Mouse (Mus musculus): ENCODE measurements around the gene Zcchc8.

DNA sequence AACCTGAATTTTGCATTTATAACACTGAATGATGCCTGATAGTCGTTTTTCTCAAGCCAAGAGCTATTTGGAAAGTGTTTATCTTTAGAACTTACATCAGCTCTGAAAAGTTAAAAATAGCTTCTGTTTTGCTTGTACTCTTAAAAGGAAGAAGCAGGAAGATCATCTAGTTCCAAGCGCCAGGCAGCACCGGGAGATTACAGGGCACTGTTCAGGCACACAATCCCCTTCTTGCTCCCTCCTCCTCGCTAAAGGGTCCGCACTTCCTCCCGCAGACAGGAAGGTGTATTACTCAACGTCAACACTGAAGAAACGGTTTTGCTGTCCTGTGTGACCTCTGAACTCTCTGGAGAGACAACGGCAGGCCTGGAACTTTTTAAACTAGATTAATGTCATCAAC is 58.8 kb downstream of the Zcchc8 start:
- TF ChIP-seq CTCF (IDR thresholded peaks at IDR 0.05; ENCODE audit: borderline replicate concordance, extremely low read depth, insufficient read depth, insufficient read length) (no peak), POLR2A (IDR thresholded peaks at IDR 0.05; ENCODE audit: borderline replicate concordance, extremely low read depth, insufficient read depth, insufficient read length, poor library complexity, severe bottlenecking) (no peak)
